Mouse (Mus musculus) megakaryocyte progenitor cell, adult 5-6 weeks (primary cell): ENCODE data around the gene Ccdc74a. TPM values are rescaled to one million over a fixed set of nuclear protein-coding genes. Genes with fewer than 3 reads are reported as not detected.
"Not testable (repeated sequence)": the region's sequence is repeated elsewhere in the genome, so short reads cannot be mapped to it uniquely, and the experiment has no call there.

ENCODE experiments used
- ATAC-seq: replicated peaks from 2 replicates; pipeline ENCODE4 v1.8.0; 2016; ENCODE audit warnings: mild to moderate bottlenecking, moderate TSS enrichment, inconsistent platforms; ENCODE audit not compliant: poor library complexity
- total RNA-seq, 2 experiments: library from RNA; stranded (forward) in 1 of 2; stranded (reverse) in 1 of 2; fragments of 157-497, 149-512 nt in 1 of 2; fragments of 200-1000 nt in 1 of 2; gene quantifications; 2 replicates each; pipeline versions ENCODE4 v1.2.3 to v1.2.4; 2015 to 2017

The Ccdc74a gene
- total RNA-seq (2015) = 1.0 and 1.5 TPM in 2 replicates
- 0.51 TPM in 1 of 2 replicates, not detected in the other for total RNA-seq (2017)

DNA sequence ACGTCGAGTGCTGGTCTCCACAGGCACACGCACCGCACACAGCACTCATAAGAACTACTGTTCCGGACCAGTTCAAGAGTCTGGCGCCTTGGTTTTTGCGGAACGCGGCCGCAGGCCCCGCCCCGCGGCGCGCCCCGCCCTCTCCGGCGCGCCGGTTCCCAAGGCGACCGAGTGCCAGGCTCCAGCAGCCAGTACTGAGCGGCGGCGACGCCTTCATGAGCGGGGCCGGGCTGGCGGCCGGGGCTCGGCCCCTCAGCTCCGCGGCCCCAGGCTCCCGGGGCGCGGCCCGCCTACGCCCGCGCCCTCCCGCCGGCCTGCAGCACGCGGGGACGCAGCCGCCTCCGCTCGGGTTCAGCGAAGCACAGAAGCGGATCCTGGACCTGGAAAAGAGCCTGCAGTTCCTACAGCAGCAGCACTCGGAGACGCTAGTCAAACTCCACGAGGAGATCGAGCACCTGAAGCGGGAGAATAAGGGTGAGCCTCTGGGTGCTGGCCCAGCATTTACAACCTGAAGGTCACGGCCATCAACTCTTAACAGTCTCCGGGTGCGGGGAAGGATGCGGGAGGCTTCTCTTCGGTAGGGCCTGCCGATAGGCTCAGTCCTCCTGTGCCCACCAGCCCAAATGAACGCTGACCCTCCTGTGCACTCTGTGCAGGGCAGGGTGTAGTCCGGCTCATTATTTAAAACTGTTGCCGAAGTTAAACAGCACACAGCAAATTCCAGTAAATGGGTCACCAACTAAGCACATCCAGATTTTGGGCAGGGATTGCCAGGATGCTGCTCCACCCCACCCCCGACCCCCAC is at the start of gene Ccdc74a:
Gene Ccdc74a, plus strand, starts transcription at position 161 of the 805 bp plus-strand sequence.
- ATAC-seq = peak; percentile 86

DNA sequence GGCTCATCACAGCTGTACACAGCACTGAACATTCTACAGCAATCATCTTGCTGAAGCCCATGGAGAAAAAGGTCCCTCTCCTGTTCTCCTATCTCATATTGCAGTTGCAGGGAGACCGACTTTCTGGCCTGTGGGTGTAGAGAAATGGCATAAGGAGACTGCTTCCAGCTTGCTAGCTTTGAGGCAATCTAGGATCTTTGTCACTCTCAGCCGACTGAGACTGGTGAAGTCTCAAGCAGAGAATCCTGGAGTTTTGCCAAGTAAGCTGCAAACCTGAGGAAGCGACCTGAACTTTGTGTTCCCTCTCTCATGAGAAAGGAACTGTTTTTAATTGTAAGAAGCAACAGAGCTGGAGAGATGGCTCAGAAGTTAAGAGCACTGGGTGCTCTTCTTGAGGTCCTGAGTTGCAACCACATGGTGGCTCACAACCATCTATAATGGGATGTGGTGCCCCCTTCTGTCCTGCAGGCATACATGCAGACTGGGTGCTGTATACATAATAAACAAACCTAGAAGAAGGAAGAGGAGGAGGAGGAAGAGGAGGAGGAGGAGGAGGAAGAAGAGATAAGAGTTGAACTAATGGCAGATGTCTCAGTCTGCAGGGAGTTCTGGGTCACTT is 45.2 kb upstream of the Ccdc74a start:
- ATAC-seq = peak; percentile 77

DNA sequence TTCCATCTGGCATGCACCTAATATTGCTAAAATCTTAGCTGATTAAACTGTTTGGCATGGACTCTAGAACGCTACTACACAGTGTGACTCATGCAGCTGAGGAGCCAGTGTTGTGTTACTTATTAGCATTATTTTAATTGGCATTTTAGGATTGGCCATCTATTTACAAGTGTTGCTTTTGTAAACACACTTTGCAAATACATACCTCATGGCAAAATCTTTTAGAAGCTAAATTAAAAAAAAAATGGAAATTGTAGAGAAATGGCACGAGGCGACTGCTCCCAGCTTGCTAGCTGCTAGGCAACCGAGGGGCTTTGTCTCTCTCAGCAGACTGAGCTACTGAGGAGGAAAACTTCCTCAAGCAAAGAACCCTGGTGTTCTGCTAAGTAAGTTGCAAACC is 41.3 kb upstream of the Ccdc74a start:
- no peak for ATAC-seq

DNA sequence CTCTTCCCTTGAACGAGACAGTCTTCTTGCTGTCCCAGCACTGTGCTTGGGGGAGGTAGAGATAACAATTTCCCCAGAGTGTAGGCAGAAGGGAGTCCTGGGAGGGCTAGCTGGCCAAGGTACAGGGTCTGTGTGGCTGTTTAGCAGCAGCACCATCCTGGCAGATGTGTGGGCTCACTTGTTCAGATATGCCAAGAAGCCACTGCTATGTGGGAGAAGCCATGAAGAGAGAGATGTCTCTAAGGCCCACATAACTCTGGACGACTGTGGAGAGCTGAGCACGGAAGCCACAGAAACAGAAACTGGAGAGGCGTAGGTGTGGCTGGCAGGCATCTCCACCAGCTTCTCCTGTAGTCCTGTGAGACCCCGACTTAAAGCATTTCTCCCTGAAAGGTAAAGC is 40.6 kb upstream of the Ccdc74a start:
- ATAC-seq = no peak

DNA sequence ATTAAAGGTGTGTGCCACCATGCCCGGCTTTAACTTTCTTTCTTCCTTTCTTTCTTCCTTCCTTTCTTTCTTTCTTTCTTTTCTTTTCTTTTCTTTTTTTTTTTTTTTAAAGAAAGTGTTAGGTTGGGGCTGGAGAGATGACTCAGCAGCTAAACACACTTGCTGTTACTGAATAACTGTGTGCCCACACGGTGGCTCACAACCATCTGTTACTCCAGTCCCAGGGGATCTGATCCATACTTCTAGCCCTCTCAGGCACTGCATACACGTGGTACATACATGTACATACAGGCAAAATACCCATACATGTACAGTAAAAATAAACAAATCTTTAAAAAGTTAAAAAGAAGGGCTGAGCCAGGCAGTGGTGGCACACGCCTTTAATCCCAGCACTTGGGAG is 34.9 kb upstream of the Ccdc74a start:
- no peak for ATAC-seq

DNA sequence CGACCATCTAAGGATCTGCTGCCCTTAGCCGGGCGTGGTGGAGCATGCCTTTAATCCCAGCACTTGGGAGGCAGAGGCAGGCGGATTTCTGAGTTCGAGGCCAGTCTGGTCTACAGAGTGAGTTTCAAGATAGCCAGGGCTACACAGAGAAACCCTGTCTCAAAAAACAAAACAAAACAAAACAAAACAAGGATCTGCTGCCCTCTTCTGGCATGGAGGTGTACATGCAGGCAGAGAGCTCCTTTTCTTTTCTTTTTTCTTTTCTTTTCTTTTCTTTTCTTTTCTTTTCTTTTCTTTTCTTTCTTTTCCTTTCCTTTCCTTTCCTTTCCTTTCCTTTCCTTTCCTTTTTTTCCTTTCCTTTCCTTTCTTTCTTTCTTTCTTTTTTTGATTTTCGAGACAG is 31.5 kb upstream of the Ccdc74a start:
- not testable (repeated sequence) for ATAC-seq

DNA sequence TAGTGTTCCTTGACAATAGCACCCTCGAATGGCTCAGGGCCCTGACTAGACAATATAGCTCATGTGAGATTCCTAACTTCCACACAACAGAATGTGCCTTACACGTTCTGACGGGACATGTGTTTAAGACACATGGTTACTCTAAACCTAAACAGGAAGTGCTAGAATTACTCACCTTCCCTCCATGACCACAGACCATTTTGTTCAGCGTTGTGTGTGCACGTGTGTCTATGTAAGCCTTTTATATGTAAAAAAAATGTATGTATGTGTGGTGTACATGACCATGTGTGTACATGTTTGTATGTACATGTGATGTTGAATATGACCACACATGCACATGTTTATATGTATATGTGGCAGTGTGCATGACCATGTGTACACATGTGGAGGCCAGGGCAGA is 30.1 kb upstream of the Ccdc74a start:
- no peak for ATAC-seq

DNA sequence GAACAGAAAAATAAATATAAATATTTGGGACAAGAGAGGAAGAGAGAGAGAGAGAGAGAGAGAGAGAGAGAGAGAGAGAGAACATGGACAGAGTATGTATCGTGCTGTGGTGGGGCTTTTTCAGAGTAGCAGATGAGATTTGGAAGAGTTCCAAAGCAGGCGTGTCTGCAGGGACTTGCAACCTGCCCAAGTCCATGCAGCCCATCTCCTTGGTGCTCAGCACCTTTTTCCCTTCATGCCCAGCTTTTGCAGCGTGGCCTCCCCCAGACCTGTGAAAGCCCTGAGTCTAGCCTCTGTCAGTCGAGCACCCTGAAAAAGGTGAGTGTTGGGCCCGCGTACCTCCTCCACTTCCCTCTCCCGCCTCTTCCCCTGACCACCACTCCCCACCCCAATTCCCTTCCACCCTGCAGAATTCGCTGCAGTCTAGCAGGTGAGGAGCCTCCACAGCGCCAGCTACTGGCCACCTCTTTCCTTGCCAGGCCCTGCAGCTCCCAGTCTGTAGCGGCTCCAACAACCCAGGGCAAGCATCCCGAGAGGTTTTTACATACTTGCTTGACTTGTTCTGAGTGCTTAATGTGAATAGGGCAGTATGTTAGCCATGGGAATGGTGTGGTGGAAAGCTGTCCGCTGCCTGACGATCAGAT is 28.2 kb upstream of the Ccdc74a start:
- peak; percentile 94 for ATAC-seq

DNA sequence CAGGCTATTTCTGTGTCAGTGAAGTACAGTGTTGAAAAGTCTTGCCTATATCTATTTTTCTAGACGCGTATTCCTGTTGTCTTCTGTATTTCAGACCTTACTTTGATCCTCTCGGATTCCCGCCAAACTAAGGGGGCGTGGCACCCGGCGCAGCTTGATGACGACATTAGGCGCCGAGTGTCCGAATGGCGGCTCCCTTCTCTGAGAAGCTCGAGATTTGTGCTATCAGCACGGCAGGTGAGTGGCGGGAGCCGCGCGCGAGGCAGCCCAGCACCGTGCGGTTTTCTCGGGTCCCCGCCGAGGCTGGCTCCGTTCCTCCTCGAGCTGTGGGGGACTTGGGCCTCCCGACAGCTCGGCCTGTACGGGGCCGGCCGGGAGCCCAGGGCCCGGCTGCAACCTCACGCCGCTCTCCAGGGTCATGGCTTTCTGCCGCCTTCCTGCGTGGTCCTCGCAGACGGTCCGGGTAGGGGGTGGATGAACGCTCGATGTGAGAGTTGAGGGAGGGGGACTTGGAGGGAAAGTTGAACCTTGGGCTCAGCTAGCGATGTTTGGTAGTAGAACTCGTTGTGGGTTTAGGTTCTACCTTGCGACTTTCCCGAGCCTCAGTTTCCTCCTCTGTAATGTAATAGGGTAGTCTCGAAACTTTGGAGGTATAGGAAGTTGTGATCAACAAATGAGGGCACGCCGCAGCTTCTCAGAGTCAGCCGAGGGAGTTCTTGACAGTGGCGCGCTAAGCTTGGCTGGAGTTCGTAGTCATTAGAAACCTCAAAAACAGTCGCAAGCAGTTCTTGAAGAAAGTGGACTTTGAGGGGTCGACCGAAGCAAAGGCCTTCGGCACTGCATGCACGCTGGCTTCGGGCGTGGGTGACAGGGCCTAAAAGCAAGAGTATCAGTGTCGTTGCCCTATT is 26.8 kb upstream of the Ccdc74a start, which contains the start of gene Smpd4:
Gene Smpd4, plus strand, starts transcription at position 157 of the 908 bp plus-strand sequence.
- peak; percentile 84 for ATAC-seq

DNA sequence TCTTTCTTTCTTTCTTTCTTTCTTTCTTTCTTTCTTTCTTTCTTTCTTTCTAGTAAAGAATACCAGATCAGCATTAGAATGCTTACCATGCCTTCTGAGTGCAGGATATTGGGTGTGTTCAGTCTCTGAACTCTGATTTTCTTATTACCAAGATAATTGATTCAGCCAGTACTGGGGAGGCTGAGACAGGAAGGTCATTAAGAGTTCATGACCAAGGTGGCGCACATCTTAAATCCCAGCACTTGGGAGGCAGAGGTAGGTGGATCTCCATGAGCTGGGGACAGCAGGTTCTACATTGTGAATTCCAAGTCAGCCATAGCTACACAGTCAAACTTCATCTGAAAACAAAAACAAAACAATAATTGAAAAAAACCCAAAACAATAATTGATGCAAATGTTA is 24.3 kb upstream of the Ccdc74a start:
- ATAC-seq = no peak

DNA sequence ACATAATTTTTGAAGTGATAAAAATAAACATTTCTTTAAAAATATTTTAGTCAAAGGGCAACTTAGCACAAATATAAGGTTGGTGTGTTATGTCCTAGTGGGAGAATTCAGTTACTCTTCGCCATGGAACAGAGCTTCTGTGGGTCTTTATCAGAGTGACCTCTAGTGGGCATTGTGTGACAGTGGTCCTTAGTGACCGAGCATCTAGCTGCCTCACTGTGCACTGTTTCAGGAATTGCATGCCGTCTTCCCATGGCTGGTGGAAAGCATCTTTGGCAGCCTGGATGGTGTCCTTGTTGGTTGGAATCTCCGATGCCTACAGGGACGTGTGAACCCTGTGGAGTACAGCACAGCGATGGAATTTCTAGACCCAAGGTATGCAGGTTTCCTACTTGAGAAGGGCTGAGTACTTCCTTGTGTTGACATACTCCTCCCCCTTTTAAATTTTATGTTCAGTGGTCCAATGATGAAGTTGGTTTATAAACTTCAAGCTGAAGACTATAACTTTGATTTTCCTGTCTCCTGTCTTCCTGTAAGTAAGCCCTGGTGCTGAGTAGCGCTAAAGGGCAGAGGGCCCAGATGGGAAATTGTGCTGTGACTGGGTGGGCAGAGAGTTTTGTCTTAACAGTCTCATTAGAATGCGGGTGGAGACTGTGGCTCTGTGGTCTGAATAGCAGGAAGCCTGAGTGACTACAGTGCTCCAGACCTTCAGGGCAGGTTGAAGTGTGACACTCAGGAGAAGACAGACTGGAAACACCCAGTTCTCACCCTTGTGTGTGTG is 20.6 kb upstream of the Ccdc74a start:
- ATAC-seq = peak; percentile 85

DNA sequence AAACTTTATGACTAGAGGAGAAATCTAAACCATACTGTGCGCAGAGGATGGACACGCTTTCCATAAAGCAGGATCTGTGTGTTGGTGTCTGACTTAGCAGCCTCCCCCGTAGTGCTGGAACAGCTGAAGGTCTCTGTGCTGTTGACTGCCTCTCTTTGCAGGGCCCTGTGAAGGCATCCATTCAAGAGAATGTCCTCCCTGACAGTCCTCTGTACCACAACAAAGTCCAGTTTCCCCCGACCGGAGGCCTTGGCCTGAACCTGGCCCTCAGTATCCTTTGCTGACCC is 20.1 kb upstream of the Ccdc74a start:
- ATAC-seq = no peak

DNA sequence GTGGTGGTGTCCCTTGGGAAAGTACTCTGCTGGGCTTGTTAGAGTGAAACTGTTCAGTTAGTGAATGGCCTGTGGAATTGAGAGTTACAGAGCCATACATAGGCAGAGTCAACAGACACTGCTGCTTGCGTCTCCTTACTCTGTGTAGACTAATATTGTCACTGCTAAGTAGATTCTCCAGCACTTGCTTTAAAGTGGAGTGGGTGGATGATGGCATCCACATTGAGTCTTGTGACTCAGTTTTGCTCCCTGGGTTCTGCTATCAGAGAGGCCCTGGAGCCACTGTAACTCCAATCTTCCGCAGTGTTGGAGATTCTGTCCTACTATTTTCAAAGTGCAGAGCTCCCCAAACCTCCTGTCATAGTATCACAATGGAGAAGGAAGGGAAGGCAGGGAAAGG is 13.7 kb upstream of the Ccdc74a start:
- ATAC-seq = no peak

DNA sequence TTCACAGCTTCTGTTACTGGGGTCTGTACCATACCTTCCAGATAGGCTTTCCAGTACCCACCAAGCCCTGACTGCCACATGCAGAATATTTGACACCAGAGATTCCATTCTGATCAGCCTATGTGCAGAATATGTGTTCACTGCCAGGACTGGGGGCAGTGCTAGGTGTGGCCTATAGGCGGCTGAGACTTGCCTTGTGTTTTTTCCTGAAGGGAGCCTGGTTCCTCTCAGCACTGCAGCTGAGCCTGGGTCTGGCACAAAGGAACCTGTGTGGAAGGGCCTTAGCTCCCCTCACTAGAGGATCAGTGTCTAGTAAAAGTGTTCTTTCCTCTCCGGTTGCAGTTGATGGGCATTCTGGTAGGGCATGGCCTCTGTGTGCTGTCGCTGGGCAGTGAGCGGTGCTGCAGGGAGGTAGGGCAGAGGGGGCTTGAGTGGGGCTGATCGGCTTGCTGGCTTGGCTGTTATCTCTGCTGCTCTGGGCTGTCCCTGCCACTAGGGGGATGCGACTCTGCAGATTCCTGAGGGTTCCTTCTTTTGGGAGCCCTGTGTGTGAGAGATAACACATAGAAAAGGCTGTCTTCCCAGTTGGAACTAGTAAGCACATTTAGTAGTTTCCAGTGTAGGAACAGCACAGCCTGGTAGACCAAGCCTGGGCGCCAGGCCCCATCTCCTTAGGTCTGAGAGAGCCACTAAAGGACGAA is 12.6 kb upstream of the Ccdc74a start:
- ATAC-seq = no peak

DNA sequence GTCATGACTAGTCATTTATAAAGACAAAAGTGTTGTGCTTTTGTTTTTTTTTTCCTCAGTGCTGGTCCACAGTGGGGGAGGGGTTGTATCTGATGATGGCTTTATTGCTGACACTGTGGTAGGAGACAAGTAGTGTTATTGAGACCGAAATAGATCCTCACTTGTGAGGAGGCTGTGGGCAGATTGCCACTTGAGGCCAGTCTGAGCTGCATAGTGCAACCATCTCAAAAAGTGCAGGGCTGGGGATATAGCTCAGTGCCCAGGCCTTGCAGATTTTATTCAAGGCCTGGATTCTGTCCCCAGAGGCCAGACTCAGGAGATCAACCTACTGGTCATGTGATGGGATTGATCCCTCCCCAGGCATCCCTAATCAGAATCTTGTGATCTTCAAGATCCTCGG is 9.4 kb upstream of the Ccdc74a start:
- no peak for ATAC-seq

DNA sequence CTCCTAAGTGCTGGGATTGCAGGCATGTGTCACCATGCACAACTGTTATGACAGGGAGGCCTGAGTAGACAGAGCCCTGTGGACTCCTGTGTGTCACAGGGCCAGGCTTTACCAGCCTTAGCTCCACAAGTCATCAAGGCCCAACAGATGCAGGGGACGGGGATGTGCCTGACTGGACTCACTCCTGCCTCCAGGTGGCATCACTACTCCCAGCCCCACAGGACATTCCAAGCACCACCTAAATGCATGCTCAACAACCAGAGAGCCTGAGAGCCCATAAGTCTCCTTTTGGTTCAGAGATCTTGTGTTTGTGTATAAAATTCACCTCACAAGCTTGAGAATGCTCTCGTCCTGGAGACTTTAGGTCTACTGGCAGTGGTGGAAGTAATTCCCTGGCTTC is 8.7 kb upstream of the Ccdc74a start:
- 0 out of 2 replicates have a peak, but pooled peaks have one; percentile 5 for ATAC-seq

DNA sequence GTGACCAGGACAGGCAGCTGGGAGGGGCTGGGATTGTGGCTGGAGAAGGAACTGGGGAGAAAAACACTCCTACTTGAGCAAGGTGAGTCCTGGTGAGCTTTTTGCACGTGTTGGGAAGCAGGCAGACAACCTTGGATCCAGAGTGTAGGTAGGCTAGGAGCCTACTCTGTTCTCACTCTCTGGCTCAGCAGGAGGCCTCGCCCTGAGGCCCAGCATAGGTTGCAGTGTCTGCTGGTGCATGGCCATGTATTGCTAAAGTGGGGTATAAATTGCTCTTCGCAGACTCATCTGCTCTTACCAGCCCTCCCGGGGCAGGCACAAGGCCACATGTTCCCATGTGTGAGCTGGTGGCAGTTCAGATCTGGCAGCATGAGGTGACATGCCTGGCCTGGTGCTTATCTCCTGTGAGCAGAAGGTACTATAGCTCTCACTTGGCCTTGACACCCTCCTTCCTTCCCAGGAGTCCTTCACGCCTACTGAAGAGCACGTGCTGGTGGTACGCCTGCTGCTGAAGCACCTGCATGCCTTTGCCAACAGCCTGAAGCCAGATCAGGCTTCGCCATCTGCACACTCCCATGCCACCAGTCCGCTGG is 8.1 kb upstream of the Ccdc74a start:
- peak; percentile 93 for ATAC-seq

DNA sequence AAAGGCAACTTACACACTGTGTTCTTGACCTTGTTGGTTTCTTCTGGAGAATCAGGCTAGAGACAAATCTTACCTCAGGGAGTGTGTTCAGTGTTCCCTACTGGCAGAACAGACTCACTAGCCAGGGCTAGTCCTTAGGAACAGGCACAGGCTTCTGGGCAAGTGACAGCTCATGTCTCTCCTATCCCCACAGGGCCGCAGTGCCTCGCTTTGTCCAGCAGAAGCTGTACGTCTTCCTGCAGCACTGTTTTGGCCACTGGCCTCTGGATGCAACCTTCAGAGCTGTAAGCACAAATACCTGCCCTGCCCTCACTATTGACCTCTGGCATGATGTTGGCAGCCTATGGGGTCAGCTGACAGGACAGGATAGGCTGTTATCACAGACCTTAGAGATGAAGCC is 7.2 kb upstream of the Ccdc74a start:
- no peak for ATAC-seq

DNA sequence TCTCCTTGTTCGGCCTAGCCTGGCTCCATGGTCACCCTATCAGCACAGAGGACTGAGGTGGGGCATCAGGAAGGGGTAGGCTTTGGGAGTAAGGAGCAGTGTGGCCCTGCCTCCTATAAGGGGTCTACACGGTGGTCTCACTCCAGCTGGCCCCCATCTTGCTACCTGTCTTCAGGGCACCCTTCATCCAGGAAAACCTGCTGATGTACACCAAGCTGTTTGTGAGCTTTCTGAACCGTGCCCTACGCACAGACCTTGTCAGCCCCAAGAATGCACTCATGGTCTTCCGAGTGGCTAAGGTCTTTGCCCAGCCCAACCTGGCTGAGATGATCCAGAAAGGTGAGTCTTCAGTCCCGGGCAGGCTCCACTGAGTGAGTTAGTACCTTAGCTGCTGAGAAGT is 6.3 kb upstream of the Ccdc74a start:
- no peak for ATAC-seq
